8 mouse cellular contexts compared by ENCODE assay signal in the genomic region with DNA sequence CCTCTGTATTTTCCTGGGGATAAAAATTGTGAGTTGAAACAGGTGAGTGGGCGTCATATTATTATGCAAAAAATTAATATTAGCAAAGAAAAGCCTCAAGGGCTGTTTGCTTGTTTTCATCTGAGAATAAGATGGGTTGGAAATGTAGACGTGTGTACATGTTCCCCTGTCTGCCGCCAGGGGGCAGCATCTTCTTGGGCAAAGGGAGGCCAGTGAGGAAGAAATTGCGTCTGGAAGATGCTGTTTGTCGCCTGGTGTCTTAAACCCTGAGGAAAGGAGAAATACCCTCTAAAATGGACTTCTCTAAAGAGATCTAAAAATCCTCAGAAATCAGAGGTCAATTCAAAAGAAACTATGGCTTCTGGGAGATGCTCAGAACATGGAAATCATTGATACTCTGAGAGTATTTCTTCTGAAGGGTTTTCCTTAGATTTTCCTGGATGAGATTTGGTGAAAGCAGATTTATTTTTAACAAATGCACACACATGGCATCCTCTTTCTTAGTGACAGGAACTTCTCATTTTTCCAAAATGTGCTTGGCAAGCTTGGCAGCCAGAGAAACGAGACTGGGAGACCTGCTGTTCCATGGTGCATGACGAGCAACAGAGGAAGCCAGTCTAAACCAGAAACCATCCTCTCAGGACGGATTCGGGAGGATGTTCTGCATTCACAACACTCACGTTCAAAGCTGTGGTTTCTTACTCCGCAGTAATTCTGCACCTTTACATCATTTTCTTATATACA.
A peak's percentile ranks its signal among the peaks of the same experiment; 100 is the strongest.
DNase-seq lines count a peak whose midpoint lies in the region; ATAC-seq and TF ChIP-seq lines count a peak whose summit lies in the region.

No protein-coding gene starts in this region.

- H3K36me3 ChIP-seq in embryonic facial prominence, embryonic 11.5 days (replicated peaks; ENCODE audit: control insufficient read depth, insufficient read depth, low read depth, low read length) = no peaks in the 10 kb centered on the region
- no peaks in the 10 kb centered on the region for H3K36me3 ChIP-seq in liver, postnatal 0 days (replicated peaks; ENCODE audit: insufficient read depth, low read length)

- peak; percentile 69 for DNase-seq in ES-CJ7 (ENCODE audit: low read depth, low spot score)
- DNase-seq in embryonic facial prominence, embryonic 11.5 days (ENCODE audit: low spot score) = peak; percentile 82
- DNase-seq in heart, adult 8-10 months (ENCODE audit: low spot score) = peak; percentile 70
- DNase-seq in kidney, postnatal 25 days = peak; percentile 67 to 71
- peak; percentile 70 for DNase-seq in liver, postnatal 0 days
- DNase-seq in thymus, postnatal 4 days = peak; percentile 81

- ATAC-seq in embryonic facial prominence, embryonic 11.5 days (replicated peaks; ENCODE audit: insufficient number of reproducible peaks, low FRiP score, low TSS enrichment, low read depth) = 0 out of 2 replicates have a peak, but pooled peaks have one; percentile 48
- ATAC-seq in liver, postnatal 0 days = no peak

- peak; percentile 66 for TF ChIP-seq CTCF in bone marrow, adult 2 months (IDR thresholded peaks at IDR 0.05; ENCODE audit: control insufficient read depth, insufficient read depth, low read length)
- peak; percentile 90 for TF ChIP-seq CTCF in liver, postnatal 0 days (IDR thresholded peaks at IDR 0.05; ENCODE audit: low read depth)
- TF ChIP-seq CTCF in olfactory bulb, adult 2 months (IDR thresholded peaks at IDR 0.05; ENCODE audit: insufficient read depth, low read depth, low read length) = peak; percentile 77

- no peaks in the 10 kb centered on the region for H3K27me3 ChIP-seq in embryonic facial prominence, embryonic 11.5 days (ENCODE audit: control insufficient read depth, insufficient read depth, low read length)
- no peaks in the 10 kb centered on the region for H3K27me3 ChIP-seq in liver, postnatal 0 days (ENCODE audit: insufficient read depth, low read length)

- no peak for TF ChIP-seq EP300 in liver, postnatal 0 days (IDR thresholded peaks at IDR 0.05; ENCODE audit: low read depth)

- whole genome bisulfite sequencing in bone marrow, adult 2 months = 31% methylated on average over 11 of the region's 11 CpGs
- 34% methylated on average over 11 of the region's 11 CpGs for WGBS in embryonic facial prominence, embryonic 11.5 days
- 37% methylated on average over 11 of the region's 11 CpGs for WGBS in liver, postnatal 0 days (ENCODE audit: insufficient replicate concordance)
- 18% methylated on average over 11 of the region's 11 CpGs for WGBS in olfactory bulb, adult 2 months

- no peak overlapping the region for H3K9ac ChIP-seq in embryonic facial prominence, embryonic 11.5 days (replicated peaks; ENCODE audit: low read length)
- H3K9ac ChIP-seq in liver, postnatal 0 days (replicated peaks) = no peak overlapping the region

- TF ChIP-seq POLR2A in bone marrow, adult 2 months (IDR thresholded peaks at IDR 0.05; ENCODE audit: borderline replicate concordance, control insufficient read depth, low read depth, low read length) = no peak
- TF ChIP-seq POLR2A in olfactory bulb, adult 2 months (IDR thresholded peaks at IDR 0.05; ENCODE audit: insufficient read depth, low read depth, low read length) = no peak

- H3K4me3 ChIP-seq in bone marrow, adult 2 months (replicated peaks; ENCODE audit: control insufficient read depth, low read depth, low read length) = no peak overlapping the region
- no peak overlapping the region for H3K4me3 ChIP-seq in embryonic facial prominence, embryonic 11.5 days (ENCODE audit: low read depth, low read length)
- no peak overlapping the region for H3K4me3 ChIP-seq in liver, postnatal 0 days (ENCODE audit: low read depth, low read length)
- no peak overlapping the region for H3K4me3 ChIP-seq in olfactory bulb, adult 2 months (ENCODE audit: insufficient read depth, low read depth, low read length)

- H3K4me1 ChIP-seq in bone marrow, adult 2 months (ENCODE audit: control insufficient read depth, insufficient read depth, low read length) = no peaks in the 10 kb centered on the region
- no peaks in the 10 kb centered on the region for H3K4me1 ChIP-seq in embryonic facial prominence, embryonic 11.5 days (ENCODE audit: control insufficient read depth, insufficient read depth, low read length)
- H3K4me1 ChIP-seq in liver, postnatal 0 days (ENCODE audit: insufficient read depth) = no peaks in the 10 kb centered on the region
- H3K4me1 ChIP-seq in olfactory bulb, adult 2 months (ENCODE audit: control insufficient read depth, insufficient read depth, low read length) = no peaks in the 10 kb centered on the region

- H3K9me3 ChIP-seq in embryonic facial prominence, embryonic 11.5 days (replicated peaks; ENCODE audit: control insufficient read depth, low read length) = no peaks in the 10 kb centered on the region
- no peaks in the 10 kb centered on the region for H3K9me3 ChIP-seq in liver, postnatal 0 days (ENCODE audit: low read length)

- no peak overlapping the region for H3K27ac ChIP-seq in bone marrow, adult 2 months (ENCODE audit: control insufficient read depth, insufficient read depth, low read depth, low read length, poor library complexity)
- H3K27ac ChIP-seq in embryonic facial prominence, embryonic 11.5 days (replicated peaks; ENCODE audit: low read depth, low read length) = no peak overlapping the region
- H3K27ac ChIP-seq in liver, postnatal 0 days (ENCODE audit: low read depth) = no peak overlapping the region
- H3K27ac ChIP-seq in olfactory bulb, adult 2 months (ENCODE audit: insufficient read depth, low read depth, low read length) = peak overlapping the region; percentile 73

- no peak overlapping the region for H3K4me2 ChIP-seq in embryonic facial prominence, embryonic 11.5 days (ENCODE audit: low read depth, low read length)
- H3K4me2 ChIP-seq in liver, postnatal 0 days (ENCODE audit: low read depth, low read length) = no peak overlapping the region
